Mouse (Mus musculus): ENCODE results near the gene Efnb3. TPM values are rescaled to one million over a fixed set of nuclear protein-coding genes. Genes with fewer than 3 reads are reported as not detected.

Efnb3 gene
- polyA plus RNA-seq, 1 experiment from 2014 or later: 54.4 TPM

DNA sequence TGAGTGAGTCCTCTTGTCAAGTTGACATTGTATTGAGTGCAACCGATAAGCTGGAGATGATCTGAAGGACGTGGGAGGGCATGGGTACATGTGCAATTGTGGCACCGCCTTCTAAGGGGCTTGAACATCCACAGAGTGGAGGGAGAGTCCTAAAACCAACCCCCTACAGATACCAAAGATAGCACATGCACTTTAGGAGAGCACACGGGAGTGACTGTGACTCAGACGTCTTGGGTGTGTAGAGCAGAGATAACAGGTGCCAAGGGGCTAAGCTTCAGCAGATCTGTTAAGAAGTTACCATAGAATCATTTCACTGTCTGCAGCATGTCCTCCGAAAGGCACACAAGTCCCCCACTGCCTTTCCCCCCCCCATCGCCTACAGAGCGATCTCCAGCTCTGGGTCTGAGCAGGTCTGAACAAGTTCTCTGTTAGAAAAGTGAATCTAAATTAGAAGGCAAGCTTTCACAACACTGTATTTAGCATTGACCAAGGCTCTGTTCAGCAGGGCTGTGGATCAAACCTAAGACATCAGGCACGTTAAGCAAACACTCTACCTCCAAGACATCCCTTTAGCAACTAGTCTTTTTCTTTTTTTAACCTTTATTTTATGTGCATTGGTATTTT, 38.4 kb downstream of the Efnb3 start:
- no peak for ATAC-seq (ENCODE audit: low FRiP score, low read depth)
- 90% methylated on average over 9 of the region's 9 CpGs for WGBS
- peaks cover 7% of the 10 kb centered on the region for H3K4me1 ChIP-seq

DNA sequence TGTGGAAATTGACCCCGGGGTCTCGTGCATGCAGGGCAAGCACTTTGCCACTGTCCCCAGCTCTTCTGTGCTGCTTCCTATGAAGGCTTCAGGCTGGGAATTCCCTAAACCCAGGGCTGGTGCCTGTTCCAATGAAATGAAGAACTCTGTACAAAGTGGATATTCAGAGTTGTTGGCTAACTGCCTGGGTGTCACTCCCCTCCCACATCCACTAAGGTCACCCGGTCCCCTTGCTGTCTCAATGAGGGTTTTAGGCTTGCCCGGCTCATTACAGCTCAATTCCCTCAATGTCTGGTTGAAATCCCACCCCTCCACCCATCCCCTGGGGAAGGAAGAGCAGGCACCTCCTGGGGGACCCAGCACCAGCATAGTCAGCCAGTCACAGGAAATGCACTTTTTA, 40.0 kb downstream of the Efnb3 start:
- Histone ChIP-seq H3K4me1 (no peaks in the 10 kb centered on the region), H3K9me3 (no peaks in the 10 kb centered on the region), H3K4me3 (no peak overlapping the region), H3K9ac (no peak overlapping the region), H3K4me2 (replicated peaks) (no peak overlapping the region), H3K27ac (no peak overlapping the region), H3K36me3 (no peaks in the 10 kb centered on the region), H3K27me3 (replicated peaks) (no peaks in the 10 kb centered on the region)
- 77% methylated on average over 4 of the region's 4 CpGs for WGBS
- ATAC-seq (ENCODE audit: low FRiP score, low read depth): no peak

More for the DNA sequence above, 38.4 kb downstream of the Efnb3 start:
- no peaks in the 10 kb centered on the region for H3K36me3 ChIP-seq
- H3K4me2 ChIP-seq (replicated peaks): no peak overlapping the region
- no peaks in the 10 kb centered on the region for H3K9me3 ChIP-seq
- no peak overlapping the region for H3K27ac ChIP-seq
- H3K9ac ChIP-seq: no peak overlapping the region
- H3K27me3 ChIP-seq (replicated peaks): no peaks in the 10 kb centered on the region
- H3K4me3 ChIP-seq: no peak overlapping the region

DNA sequence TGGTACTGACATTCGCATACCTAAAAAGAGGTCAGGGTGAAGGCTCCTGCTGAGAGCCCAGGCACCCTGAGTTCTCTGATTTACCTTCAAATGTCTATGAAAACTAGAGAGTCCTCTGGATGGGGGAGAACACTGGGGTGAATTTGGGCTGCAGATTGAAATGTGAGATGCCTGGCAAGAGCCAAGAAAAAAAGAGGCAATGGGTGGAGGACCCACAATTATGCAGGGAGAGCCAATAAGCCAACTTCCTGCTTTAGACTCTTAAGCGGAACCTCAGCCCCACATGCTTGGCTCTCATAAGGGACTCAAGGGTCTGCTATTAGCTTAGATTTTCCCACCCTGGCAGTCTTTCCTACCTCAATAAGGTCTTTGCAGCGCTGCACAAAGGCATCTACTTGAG, 43.3 kb downstream of the Efnb3 start:
- Histone ChIP-seq H3K9ac (no peak overlapping the region), H3K4me2 (replicated peaks) (no peak overlapping the region), H3K4me1 (no peaks in the 10 kb centered on the region), H3K9me3 (no peaks in the 10 kb centered on the region), H3K36me3 (no peaks in the 10 kb centered on the region), H3K27ac (no peak overlapping the region), H3K4me3 (no peak overlapping the region), H3K27me3 (replicated peaks) (no peaks in the 10 kb centered on the region)
- WGBS: 76% methylated on average over 3 of the region's 3 CpGs
- no peak for ATAC-seq (ENCODE audit: low FRiP score, low read depth)

DNA sequence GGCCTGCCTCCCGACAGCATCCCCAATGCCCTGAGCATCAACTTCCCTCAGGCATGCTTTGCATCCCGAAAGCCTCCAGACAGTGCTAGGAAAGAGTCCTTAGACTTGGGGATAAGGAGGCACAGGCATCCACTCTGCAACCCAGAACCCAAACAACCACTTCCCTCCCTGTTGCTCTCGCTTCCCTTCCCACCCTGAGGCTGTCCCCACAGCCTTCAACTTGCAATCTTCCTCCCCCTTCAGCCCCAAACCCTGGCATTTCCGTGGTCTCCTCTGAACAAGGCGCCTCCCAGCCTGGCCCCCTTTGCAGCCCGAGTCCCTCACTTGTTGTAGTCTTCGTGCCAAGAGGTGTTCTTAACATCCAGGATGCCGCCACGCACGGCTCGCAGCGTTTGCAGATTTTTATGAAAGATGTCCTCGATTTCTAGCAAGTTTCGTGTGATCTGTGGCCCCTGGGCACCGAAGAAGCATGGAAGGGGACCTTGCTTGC, 43.8 kb downstream of the Efnb3 start:
- no peak overlapping the region for H3K27ac ChIP-seq
- H3K27me3 ChIP-seq (replicated peaks): no peaks in the 10 kb centered on the region
- H3K36me3 ChIP-seq: no peaks in the 10 kb centered on the region
- no peaks in the 10 kb centered on the region for H3K4me1 ChIP-seq
- H3K9ac ChIP-seq: no peak overlapping the region
- H3K4me2 ChIP-seq (replicated peaks): no peak overlapping the region
- 74% methylated on average over 15 of the region's 15 CpGs for WGBS
- no peak for ATAC-seq (ENCODE audit: low FRiP score, low read depth)
- H3K9me3 ChIP-seq: no peaks in the 10 kb centered on the region
- H3K4me3 ChIP-seq: no peak overlapping the region

DNA sequence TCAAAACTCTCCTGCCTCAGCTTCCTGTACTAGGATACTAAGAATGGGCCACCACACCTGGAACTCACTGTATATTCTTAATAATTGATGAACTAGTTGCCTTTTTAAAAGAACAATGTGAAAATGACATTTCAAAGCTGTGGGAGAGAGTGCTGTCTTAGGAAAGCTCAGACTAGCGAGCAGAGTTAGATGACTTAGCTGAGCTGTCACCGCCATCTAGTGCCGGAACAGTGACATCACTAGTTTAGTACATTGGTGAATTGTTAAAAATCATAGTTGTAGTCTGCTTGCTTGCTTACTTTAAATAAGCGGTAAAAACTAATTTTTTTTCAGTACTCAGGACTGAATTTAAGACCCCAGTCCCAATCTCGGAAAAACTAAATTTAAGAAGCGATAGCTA, 46.2 kb downstream of the Efnb3 start:
- 11% methylated on average over 6 of the region's 6 CpGs for WGBS
- H3K27ac ChIP-seq: no peak overlapping the region
- ATAC-seq (ENCODE audit: low FRiP score, low read depth): no peak
- H3K36me3 ChIP-seq: no peaks in the 10 kb centered on the region
- no peaks in the 10 kb centered on the region for H3K9me3 ChIP-seq
- no peak overlapping the region for H3K4me2 ChIP-seq (replicated peaks)
- no peak overlapping the region for H3K9ac ChIP-seq
- H3K4me3 ChIP-seq: no peak overlapping the region
- H3K4me1 ChIP-seq: no peaks in the 10 kb centered on the region
- no peaks in the 10 kb centered on the region for H3K27me3 ChIP-seq (replicated peaks)

DNA sequence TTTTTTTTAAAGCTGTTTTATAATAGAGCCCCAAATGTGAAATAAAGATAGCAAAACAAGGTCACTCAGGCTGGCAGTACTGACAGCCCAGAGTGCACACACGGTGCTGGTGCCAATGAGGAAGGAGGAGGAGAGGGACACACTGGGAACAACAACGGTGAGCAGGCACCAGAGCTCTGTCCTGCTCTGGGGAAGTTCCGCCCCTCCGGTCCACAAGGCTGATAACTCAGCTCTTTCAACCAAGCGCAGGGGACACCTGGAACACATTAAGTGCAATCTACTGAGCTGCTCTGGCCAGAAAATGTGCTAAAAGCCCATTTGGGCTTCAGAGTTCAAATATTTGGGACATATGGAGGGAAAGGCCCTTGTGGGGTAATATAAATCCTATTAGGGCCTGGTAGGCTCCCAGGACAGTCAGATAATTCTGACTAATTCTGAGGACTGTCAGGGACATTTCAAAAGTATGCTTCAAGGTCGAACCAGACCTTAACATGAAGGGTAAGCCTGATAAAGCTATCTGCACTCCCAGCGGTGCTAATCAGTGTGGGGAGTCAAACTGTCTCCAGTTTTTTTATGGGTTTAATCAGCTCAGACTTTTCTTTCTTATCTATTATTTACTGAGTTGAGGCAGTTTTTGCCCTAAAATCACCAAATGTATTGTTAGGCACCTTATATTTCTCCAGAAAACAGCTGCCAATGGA, 49.1 kb downstream of the Efnb3 start:
- Histone ChIP-seq H3K36me3 (no peaks in the 10 kb centered on the region), H3K9me3 (no peaks in the 10 kb centered on the region), H3K9ac (no peak overlapping the region), H3K27ac (no peak overlapping the region), H3K4me2 (replicated peaks) (no peak overlapping the region), H3K4me3 (no peak overlapping the region), H3K4me1 (no peaks in the 10 kb centered on the region), H3K27me3 (replicated peaks) (no peaks in the 10 kb centered on the region)
- no peak for ATAC-seq (ENCODE audit: low FRiP score, low read depth)
- 47% methylated on average over 7 of the region's 7 CpGs for WGBS

Small RNAs within 50 kb of the gene (microRNA-seq; reads per million reads assigned to microRNA genes)
- not detected for gene Gm27493

Other genes starting within 250 kb of the Efnb3 start
- 32.1 and 32.6 TPM in 2 replicates for gene Cntrob, start 236.4 kb downstream of the Efnb3 start, polyA plus RNA-seq (2016; fragmentation: Nextera tagmentation; extraction: Ambion mirVana)
- 179 and 194 TPM in 2 replicates for gene Trappc1, start 236.2 kb downstream of the Efnb3 start, polyA plus RNA-seq (2016; fragmentation: Nextera tagmentation; extraction: Ambion mirVana)
- gene Kcnab3, start 233.9 kb downstream of the Efnb3 start, polyA plus RNA-seq (2016; fragmentation: Nextera tagmentation; extraction: Ambion mirVana): 5.6 and 5.8 TPM in 2 replicates
- gene Rnf227, start 219.7 kb downstream of the Efnb3 start, polyA plus RNA-seq (2016; fragmentation: Nextera tagmentation; extraction: Ambion mirVana): 51.3 and 58.6 TPM in 2 replicates
- 87.1 and 93.0 TPM in 2 replicates for gene Chd3, start 190.8 kb downstream of the Efnb3 start, polyA plus RNA-seq (2016; fragmentation: Nextera tagmentation; extraction: Ambion mirVana)
- gene Naa38, start 164.7 kb downstream of the Efnb3 start, polyA plus RNA-seq (2016; fragmentation: Nextera tagmentation; extraction: Ambion mirVana): 105 and 111 TPM in 2 replicates
- 48.5 and 49.9 TPM in 2 replicates for gene Cyb5d1, start 164.6 kb downstream of the Efnb3 start, polyA plus RNA-seq (2016; fragmentation: Nextera tagmentation; extraction: Ambion mirVana)
- gene Tmem88, start 162.0 kb downstream of the Efnb3 start, polyA plus RNA-seq (2016; fragmentation: Nextera tagmentation; extraction: Ambion mirVana): 13.7 TPM in 2 replicates
- 48.6 and 52.4 TPM in 2 replicates for gene Kdm6b, start 146.5 kb downstream of the Efnb3 start, polyA plus RNA-seq (2016; fragmentation: Nextera tagmentation; extraction: Ambion mirVana)
- 1.6 and 1.9 TPM in 2 replicates for gene Dnah2, start 11.1 kb downstream of the Efnb3 start, polyA plus RNA-seq (2016; fragmentation: Nextera tagmentation; extraction: Ambion mirVana)
- gene Wrap53, start 20.1 kb upstream of the Efnb3 start, polyA plus RNA-seq (2016; fragmentation: Nextera tagmentation; extraction: Ambion mirVana): 32.2 and 32.4 TPM in 2 replicates
- 116 and 120 TPM in 2 replicates for gene Trp53, start 20.2 kb upstream of the Efnb3 start, polyA plus RNA-seq (2016; fragmentation: Nextera tagmentation; extraction: Ambion mirVana)
- gene Atp1b2, start 45.7 kb upstream of the Efnb3 start, polyA plus RNA-seq (2016; fragmentation: Nextera tagmentation; extraction: Ambion mirVana): 8.4 and 10.8 TPM in 2 replicates
- not detected in 2 replicates for gene Shbg, start 57.7 kb upstream of the Efnb3 start, polyA plus RNA-seq (2016; fragmentation: Nextera tagmentation; extraction: Ambion mirVana)
- gene Sat2, start 61.8 kb upstream of the Efnb3 start, polyA plus RNA-seq (2016; fragmentation: Nextera tagmentation; extraction: Ambion mirVana): 22.0 and 23.3 TPM in 2 replicates
- 55.8 and 71.5 TPM in 2 replicates for gene Fxr2, start 72.8 kb upstream of the Efnb3 start, polyA plus RNA-seq (2016; fragmentation: Nextera tagmentation; extraction: Ambion mirVana)
- 0.30 TPM in 1 of 2 replicates, not detected in the other for gene Sox15, start 95.1 kb upstream of the Efnb3 start, polyA plus RNA-seq (2016; fragmentation: Nextera tagmentation; extraction: Ambion mirVana)
- 81.4 and 82.6 TPM in 2 replicates for gene Mpdu1, start 102.4 kb upstream of the Efnb3 start, polyA plus RNA-seq (2016; fragmentation: Nextera tagmentation; extraction: Ambion mirVana)
- gene Cd68, start 105.9 kb upstream of the Efnb3 start, polyA plus RNA-seq (2016; fragmentation: Nextera tagmentation; extraction: Ambion mirVana): 7.7 and 8.0 TPM in 2 replicates
- 598 and 684 TPM in 2 replicates for gene Eif4a1, start 112.2 kb upstream of the Efnb3 start, polyA plus RNA-seq (2016; fragmentation: Nextera tagmentation; extraction: Ambion mirVana)
- 97.8 and 115 TPM in 2 replicates for gene Senp3, start 121.9 kb upstream of the Efnb3 start, polyA plus RNA-seq (2016; fragmentation: Nextera tagmentation; extraction: Ambion mirVana)
- 0.20 TPM in 1 of 2 replicates, not detected in the other for gene Tnfsf13, start 125.6 kb upstream of the Efnb3 start, polyA plus RNA-seq (2016; fragmentation: Nextera tagmentation; extraction: Ambion mirVana)
- gene Tnfsf12, start 135.6 kb upstream of the Efnb3 start, polyA plus RNA-seq (2016; fragmentation: Nextera tagmentation; extraction: Ambion mirVana): 1.9 and 2.7 TPM in 2 replicates
- 1.4 TPM in 2 replicates for gene Tnfsfm13, start 135.9 kb upstream of the Efnb3 start, polyA plus RNA-seq (2016; fragmentation: Nextera tagmentation; extraction: Ambion mirVana)
- gene Polr2a, start 198.4 kb upstream of the Efnb3 start, polyA plus RNA-seq (2016; fragmentation: Nextera tagmentation; extraction: Ambion mirVana): 28.5 and 31.2 TPM in 2 replicates
- not detected in 2 replicates for gene Slc35g3, start 201.8 kb upstream of the Efnb3 start, polyA plus RNA-seq (2016; fragmentation: Nextera tagmentation; extraction: Ambion mirVana)
- 2.3 and 2.4 TPM in 2 replicates for gene Zbtb4, start 205.7 kb upstream of the Efnb3 start, polyA plus RNA-seq (2016; fragmentation: Nextera tagmentation; extraction: Ambion mirVana)
- 5.3 and 5.8 TPM in 2 replicates for gene Chrnb1, start 235.7 kb upstream of the Efnb3 start, polyA plus RNA-seq (2016; fragmentation: Nextera tagmentation; extraction: Ambion mirVana)
- gene Fgf11, start 241.7 kb upstream of the Efnb3 start, polyA plus RNA-seq (2016; fragmentation: Nextera tagmentation; extraction: Ambion mirVana): 4.1 and 5.6 TPM in 2 replicates
- gene Tmem102, start 245.4 kb upstream of the Efnb3 start, polyA plus RNA-seq (2016; fragmentation: Nextera tagmentation; extraction: Ambion mirVana): 1.1 and 1.7 TPM in 2 replicates